Mouse (Mus musculus): ENCODE data around the gene Gm20388.

- TF ChIP-seq CTCF (IDR thresholded peaks at IDR 0.05; ENCODE audit: low read depth), result no peak
- no peak for TF ChIP-seq EP300 (optimal IDR thresholded peaks at IDR 0.05)
These were observed 856.0 kb downstream of the Gm20388 start for GRCm38 (mm10) chr8:120766622-120767021.
